Mouse (Mus musculus) midbrain, postnatal 0 days (tissue): Measurements from ENCODE around the gene 4930435E12Rik. TPM values are rescaled to one million over a fixed set of nuclear protein-coding genes. Genes with fewer than 3 reads are reported as not detected.
A peak's percentile ranks its signal among the peaks of the same experiment; 100 is the strongest.

Experiments
- ATAC-seq: fragments of 200-750 bp; cut with Nextera tagmentation; 2 replicates; pipeline ENCODE4 v1.8.0; 2017; ENCODE audit warnings: moderate number of reproducible peaks, mild to moderate bottlenecking, moderate TSS enrichment, moderate library complexity; ENCODE audit not compliant: low FRiP score
- DNase-seq: peaks from one replicate; pipeline ENCODE4 v3.0.0-alpha.2; 2015; ENCODE audit warnings: low spot score
- H3K27ac ChIP-seq: fragments of 300-500 bp; sonication (generic); 2 replicates; pipeline ENCODE4 v1.5.1; 2014; ENCODE audit warnings: low read depth, mild to moderate bottlenecking, low read length, mixed read lengths
- H3K27me3 ChIP-seq: fragments of 300-500 bp; sonication (generic); 2 replicates; pipeline ENCODE4 v1.6.1; 2014; ENCODE audit warnings: low read length, control low read depth, mixed read lengths; ENCODE audit not compliant: insufficient read depth
- H3K36me3 ChIP-seq: fragments of 300-500 bp; sonication (generic); 2 replicates; pipeline ENCODE4 v1.6.1; 2014; ENCODE audit warnings: low read length, control low read depth, mixed read lengths; ENCODE audit not compliant: insufficient read depth
- H3K4me1 ChIP-seq: fragments of 300-500 bp; sonication (generic); 2 replicates; pipeline ENCODE4 v1.6.1; 2014; ENCODE audit warnings: mild to moderate bottlenecking, control low read depth, antibody characterized with exemption, low read length, mixed read lengths; ENCODE audit not compliant: insufficient read depth
- H3K4me2 ChIP-seq: fragments of 300-500 bp; sonication (generic); 2 replicates; pipeline ENCODE4 v1.6.1; 2014; ENCODE audit warnings: low read depth, mild to moderate bottlenecking, low read length, mixed read lengths; ENCODE audit not compliant: poor library complexity, severe bottlenecking
- H3K4me3 ChIP-seq: fragments of 300-500 bp; sonication (generic); 2 replicates; pipeline ENCODE4 v1.5.1; 2014; ENCODE audit warnings: low read depth, mild to moderate bottlenecking, low read length, moderate library complexity
- H3K9ac ChIP-seq: fragments of 300-500 bp; sonication (generic); replicated peaks from 2 replicates; pipeline ENCODE4 v1.6.1; 2014; ENCODE audit warnings: mild to moderate bottlenecking, low read length, moderate library complexity, mixed read lengths; ENCODE audit not compliant: poor library complexity, severe bottlenecking
- H3K9me3 ChIP-seq: fragments of 300-500 bp; sonication (generic); 2 replicates; pipeline ENCODE4 v1.6.1; 2016; ENCODE audit warnings: low read length, control low read depth
- CTCF ChIP-seq: IDR thresholded peaks from 2 replicates; pipeline ENCODE4 v1.5.1; 2016; ENCODE audit warnings: antibody characterized with exemption, mild to moderate bottlenecking
- WGBS: fragments of 180-500 bp; shearing (Covaris S2); extraction: QIAGEN DNeasy Blood & Tissue Kit; methylation state at CpG from one replicate; pipeline ENCODE4 v1.1.7; 2014; 5-methylcytosine and 5-hydroxymethylcytosine counted together
- polyA plus RNA-seq: library from polyadenylated mRNA; unstranded; fragments of >200 nt; fragmentation: Nextera tagmentation; extraction: Ambion mirVana; gene quantifications from 2 replicates; pipeline ENCODE4 v1.2.1, GENCODE M21; 2015
- total RNA-seq: library from RNA; depleted of rRNA; stranded (reverse); fragments of >200 nt; gene quantifications from 2 replicates; pipeline ENCODE4 v1.2.3, GENCODE M21; 2014; rRNA removed

4930435E12Rik gene
- total RNA-seq, result not detected in 2 replicates
- not detected in 2 replicates for polyA plus RNA-seq

DNA sequence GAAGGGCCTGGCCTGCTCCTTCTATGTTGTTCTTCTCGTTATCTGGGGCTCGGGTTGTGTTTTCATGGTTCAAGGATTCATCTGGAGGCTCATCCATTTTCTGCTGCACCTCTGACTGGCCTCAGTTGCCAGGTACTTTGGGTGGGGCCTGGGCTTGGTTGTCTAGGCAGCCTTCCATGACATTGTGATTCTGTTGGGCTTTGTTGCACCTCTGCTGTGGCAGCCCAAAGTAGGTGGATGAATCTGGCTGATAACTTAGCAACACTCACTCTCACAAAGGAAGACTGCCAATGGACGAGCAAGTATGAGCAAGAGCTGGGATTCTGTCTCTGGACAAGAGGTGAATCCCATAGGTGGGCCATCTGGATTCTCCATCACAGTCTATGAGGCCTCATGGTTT is at the start of gene 4930435E12Rik:
Gene 4930435E12Rik (minus strand): TSS at position 101 of the 400 bp plus-strand sequence.
- WGBS, result 86% methylated on average over 3 of the region's 3 CpGs
- no peaks in the 10 kb centered on the region for H3K27me3 ChIP-seq
- no peaks in the 10 kb centered on the region for H3K4me1 ChIP-seq
- no peak within 1 kb of the TSS for H3K9ac ChIP-seq
- no peak within 1 kb of the TSS for H3K4me2 ChIP-seq
- no peak within 1 kb of the TSS for H3K27ac ChIP-seq
- H3K36me3 ChIP-seq, result no peaks in the 10 kb centered on the region
- ATAC-seq, result no peak
- TF ChIP-seq CTCF, result no peak
- no peak for DNase-seq
- H3K4me3 ChIP-seq, result no peak within 1 kb of the TSS
- no peaks in the 10 kb centered on the region for H3K9me3 ChIP-seq

DNA sequence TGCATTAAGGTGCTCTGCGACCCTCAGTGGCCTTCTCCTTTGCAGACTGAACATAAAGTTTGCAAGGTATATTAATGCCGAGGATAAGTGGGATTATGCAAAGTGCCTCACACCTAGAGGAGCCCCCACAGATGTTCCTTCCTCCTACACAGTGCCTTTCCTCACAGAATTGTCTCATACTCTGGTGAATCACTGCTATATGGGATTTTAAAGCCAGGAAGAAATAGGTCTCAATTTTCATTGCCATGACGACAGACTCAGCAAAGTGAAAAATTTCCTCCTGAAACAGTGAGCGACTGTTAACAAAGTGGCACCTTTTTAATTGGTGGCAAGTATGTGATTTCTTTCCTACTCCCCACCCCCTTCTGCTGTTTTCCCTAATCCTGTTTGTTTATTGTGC is 45.9 kb upstream of the 4930435E12Rik start:
- Histone ChIP-seq H3K9me3 (no peaks in the 10 kb centered on the region), H3K4me1 (no peaks in the 10 kb centered on the region), H3K27me3 (no peaks in the 10 kb centered on the region), H3K4me3 (no peak overlapping the region), H3K9ac (no peak overlapping the region), H3K36me3 (no peaks in the 10 kb centered on the region), H3K4me2 (no peak overlapping the region), H3K27ac (no peak overlapping the region)
- DNase-seq (no peak), ATAC-seq (no peak)
- no peak for TF ChIP-seq CTCF
- WGBS, result 25% methylated on average over 4 of the region's 4 CpGs

DNA sequence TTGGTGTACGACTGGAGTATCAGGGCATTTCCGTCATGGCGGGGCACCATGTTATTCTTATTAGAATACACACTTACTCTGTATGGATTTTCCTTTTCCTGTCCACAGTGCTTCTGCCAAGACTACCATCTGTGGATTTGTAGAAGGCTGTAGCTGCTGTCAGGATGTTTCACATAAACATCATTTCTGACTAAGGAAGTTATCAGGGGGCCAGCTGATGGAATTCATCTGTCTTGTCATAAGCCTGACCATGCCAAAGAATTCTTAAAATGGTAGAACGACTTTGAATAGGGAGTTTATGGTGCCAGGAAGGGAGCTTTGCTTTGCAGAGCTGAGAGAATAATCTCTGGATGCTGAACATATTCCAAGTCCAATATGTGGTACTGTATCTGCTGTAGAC is 44.7 kb upstream of the 4930435E12Rik start:
- DNase-seq (no peak), ATAC-seq (no peak)
- no peak for TF ChIP-seq CTCF
- Histone ChIP-seq H3K27ac (no peak overlapping the region), H3K9ac (no peak overlapping the region), H3K36me3 (no peaks in the 10 kb centered on the region), H3K4me3 (no peak overlapping the region), H3K27me3 (no peaks in the 10 kb centered on the region), H3K4me1 (no peaks in the 10 kb centered on the region), H3K9me3 (no peaks in the 10 kb centered on the region), H3K4me2 (no peak overlapping the region)
- 89% methylated on average over 4 of the region's 4 CpGs for WGBS

DNA sequence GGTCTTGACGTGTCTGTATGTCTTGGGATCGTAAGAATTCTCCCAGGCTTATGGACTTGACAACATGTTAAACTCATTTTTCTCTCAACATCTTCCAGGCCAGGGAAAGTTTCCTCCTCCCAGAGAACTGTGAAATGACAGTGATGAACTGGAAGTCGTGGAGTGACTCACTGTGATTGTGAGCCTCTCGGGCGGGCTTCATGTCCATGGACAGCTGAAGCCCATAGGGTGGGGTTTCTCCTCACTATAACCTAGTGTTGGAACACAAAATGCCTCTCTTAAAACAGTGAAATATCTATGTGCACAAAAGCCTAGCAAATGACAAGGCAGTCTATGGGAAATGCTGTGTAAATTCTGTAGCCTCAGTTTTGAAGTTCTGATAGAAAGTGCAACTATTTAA is 35.8 kb upstream of the 4930435E12Rik start:
- 89% methylated on average over 5 of the region's 5 CpGs for WGBS
- Histone ChIP-seq H3K36me3 (no peaks in the 10 kb centered on the region), H3K9me3 (no peaks in the 10 kb centered on the region), H3K4me2 (no peak overlapping the region), H3K27me3 (no peaks in the 10 kb centered on the region), H3K4me1 (no peaks in the 10 kb centered on the region), H3K4me3 (no peak overlapping the region), H3K27ac (no peak overlapping the region), H3K9ac (no peak overlapping the region)
- no peak for DNase-seq
- no peak for ATAC-seq
- TF ChIP-seq CTCF, result no peak

DNA sequence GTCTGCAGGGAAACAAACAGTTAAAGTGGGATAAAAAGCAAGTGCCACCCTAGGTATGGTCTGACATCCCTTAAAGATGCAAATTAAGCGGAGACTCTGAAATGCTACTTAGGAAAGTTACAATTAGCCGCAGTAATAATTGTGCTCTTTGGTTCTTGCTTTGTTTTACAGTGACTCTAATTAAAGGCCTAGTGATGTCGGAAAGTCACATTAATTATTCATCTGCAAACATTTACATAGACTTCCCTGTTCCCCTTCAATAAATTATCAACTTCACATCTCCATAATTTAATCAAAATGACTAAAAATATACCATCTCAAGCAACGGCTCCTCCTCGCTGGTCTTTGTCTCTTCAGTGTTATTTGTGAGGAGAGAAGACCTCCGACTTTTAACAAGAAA is 32.0 kb upstream of the 4930435E12Rik start:
- H3K9me3 ChIP-seq, result no peaks in the 10 kb centered on the region
- 57% methylated on average over 6 of the region's 6 CpGs for WGBS
- H3K36me3 ChIP-seq, result no peaks in the 10 kb centered on the region
- no peak overlapping the region for H3K4me3 ChIP-seq
- no peak for DNase-seq
- H3K27me3 ChIP-seq, result no peaks in the 10 kb centered on the region
- no peak for TF ChIP-seq CTCF
- no peak for ATAC-seq
- H3K9ac ChIP-seq, result no peak overlapping the region
- no peak overlapping the region for H3K4me2 ChIP-seq
- no peak overlapping the region for H3K27ac ChIP-seq
- no peaks in the 10 kb centered on the region for H3K4me1 ChIP-seq

DNA sequence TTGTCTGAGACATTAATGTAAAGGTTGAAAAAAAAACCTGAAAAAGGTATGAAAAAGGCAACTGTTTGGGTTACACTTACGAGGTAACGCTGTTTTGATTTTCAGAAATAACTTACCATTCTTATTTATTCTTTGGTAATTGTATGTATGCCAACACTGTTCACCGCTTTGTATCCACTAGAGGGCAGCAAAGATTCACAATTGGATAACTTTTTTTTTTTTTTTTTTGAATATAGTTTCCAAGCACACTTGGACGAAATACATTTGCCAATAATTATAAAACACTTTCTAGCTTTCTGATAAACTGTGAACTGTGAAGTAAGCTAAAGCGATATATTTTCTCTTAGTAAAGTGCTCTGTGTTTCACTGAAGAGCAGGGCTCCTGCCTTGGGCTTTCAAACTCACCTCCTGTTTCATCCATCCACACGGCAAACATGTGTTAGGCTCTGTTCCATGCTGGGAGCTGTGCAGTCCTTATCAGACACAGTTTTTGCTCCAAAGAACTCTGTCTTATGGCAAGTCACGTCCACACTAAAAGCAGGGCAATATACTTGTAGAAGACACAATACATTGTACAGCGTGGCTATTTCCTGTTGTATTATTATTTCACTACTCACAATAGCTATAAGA is 29.7 kb upstream of the 4930435E12Rik start:
- WGBS, result 25% methylated on average over 8 of the region's 8 CpGs
- H3K9me3 ChIP-seq, result no peaks in the 10 kb centered on the region
- TF ChIP-seq CTCF, result peak; percentile 84
- H3K4me2 ChIP-seq, result no peak overlapping the region
- no peaks in the 10 kb centered on the region for H3K4me1 ChIP-seq
- H3K9ac ChIP-seq, result no peak overlapping the region
- H3K27ac ChIP-seq, result no peak overlapping the region
- no peaks in the 10 kb centered on the region for H3K27me3 ChIP-seq
- DNase-seq, result peak; percentile 65
- H3K4me3 ChIP-seq, result no peak overlapping the region
- ATAC-seq, result no peak
- no peaks in the 10 kb centered on the region for H3K36me3 ChIP-seq
